Mouse (Mus musculus) thymus, adult 2 months (tissue): ENCODE measurements at regions not wholly inside any gene's neighbourhood (a gene's known extent, or its start where the extent isn't known, plus 50 kb on each side); places are given as distances from the start of the nearest gene placed in this dataset.

Source experiments
- CTCF ChIP-seq: fragments of 200-500 bp; IDR thresholded peaks from 2 replicates; pipeline ENCODE4 v1.5.1; 2012; ENCODE audit warnings: mild to moderate bottlenecking, control low read depth, low read length, moderate library complexity, borderline replicate concordance; ENCODE audit not compliant: control insufficient read depth, poor library complexity, insufficient read depth; ENCODE audit errors: extremely low read depth
- POLR2A ChIP-seq: fragments of 200-500 bp; IDR thresholded peaks from 2 replicates; pipeline ENCODE4 v1.6.1; 2012; ENCODE audit warnings: mild to moderate bottlenecking, low read length, control low read depth, moderate library complexity; ENCODE audit not compliant: control insufficient read depth, poor library complexity, insufficient read depth; ENCODE audit errors: extremely low read depth

DNA sequence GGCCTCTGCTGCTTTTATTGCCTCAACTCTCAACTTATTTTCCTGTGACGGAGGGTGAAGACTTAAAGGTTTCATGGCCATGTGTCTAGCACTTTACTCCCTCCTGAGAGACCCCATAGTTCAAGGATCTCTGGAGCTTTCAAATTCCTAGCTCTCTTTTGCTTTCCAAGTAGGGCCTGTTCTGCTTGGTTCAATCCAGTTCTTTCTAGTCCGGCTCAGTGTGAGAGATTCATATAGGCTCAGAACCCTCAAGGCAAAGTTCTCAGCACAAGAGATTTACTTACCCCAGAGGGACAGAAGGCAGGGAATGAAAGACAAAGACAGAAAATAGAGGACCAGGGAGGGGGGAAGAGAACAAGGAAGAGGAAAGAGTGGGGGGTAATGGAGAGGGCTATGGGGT is 313.1 kb downstream of the Gm826 start:
- TF ChIP-seq CTCF: no peak
- no peak for TF ChIP-seq POLR2A
